Mouse (Mus musculus) C2C12 (cell line): ENCODE measurements around the gene Ascl1.

ENCODE experiments used
- CEBPB ChIP-seq: IDR thresholded peaks from one replicate; pipeline ENCODE4 v1.6.1; 2011; ENCODE audit warnings: low read depth, mild to moderate bottlenecking, control low read depth, moderate library complexity
- CTCF ChIP-seq: IDR thresholded peaks from one replicate; pipeline ENCODE4 v1.5.1; 2011; ENCODE audit not compliant: control insufficient read depth, insufficient read depth, insufficient read length
- MAX ChIP-seq: IDR thresholded peaks from one replicate; pipeline ENCODE4 v1.6.1; 2011; ENCODE audit warnings: mild to moderate bottlenecking, control low read depth
- MYOD1 ChIP-seq: IDR thresholded peaks from one replicate; pipeline ENCODE4 v1.6.1; 2011; ENCODE audit warnings: low read depth; ENCODE audit not compliant: control insufficient read depth, insufficient read length
- MYOG ChIP-seq: IDR thresholded peaks from one replicate; pipeline ENCODE4 v1.6.1; 2011; ENCODE audit not compliant: control insufficient read depth, insufficient read length; ENCODE audit errors: extremely low read depth
- USF1 ChIP-seq: IDR thresholded peaks from one replicate; pipeline ENCODE4 v1.6.1; 2011; ENCODE audit warnings: low read depth, mild to moderate bottlenecking, control low read depth, moderate library complexity

- no peak for TF ChIP-seq MAX
- no peak for TF ChIP-seq CEBPB
- no peak for TF ChIP-seq CTCF
- no peak for TF ChIP-seq MYOD1
- no peak for TF ChIP-seq USF1
- no peak for TF ChIP-seq MYOG
These were observed 47.2 kb downstream of the Ascl1 start for GRCm38 (mm10) chr10:87446139-87446828.
